ENCODE assay signal across 10 mouse cellular contexts in the genomic region with DNA sequence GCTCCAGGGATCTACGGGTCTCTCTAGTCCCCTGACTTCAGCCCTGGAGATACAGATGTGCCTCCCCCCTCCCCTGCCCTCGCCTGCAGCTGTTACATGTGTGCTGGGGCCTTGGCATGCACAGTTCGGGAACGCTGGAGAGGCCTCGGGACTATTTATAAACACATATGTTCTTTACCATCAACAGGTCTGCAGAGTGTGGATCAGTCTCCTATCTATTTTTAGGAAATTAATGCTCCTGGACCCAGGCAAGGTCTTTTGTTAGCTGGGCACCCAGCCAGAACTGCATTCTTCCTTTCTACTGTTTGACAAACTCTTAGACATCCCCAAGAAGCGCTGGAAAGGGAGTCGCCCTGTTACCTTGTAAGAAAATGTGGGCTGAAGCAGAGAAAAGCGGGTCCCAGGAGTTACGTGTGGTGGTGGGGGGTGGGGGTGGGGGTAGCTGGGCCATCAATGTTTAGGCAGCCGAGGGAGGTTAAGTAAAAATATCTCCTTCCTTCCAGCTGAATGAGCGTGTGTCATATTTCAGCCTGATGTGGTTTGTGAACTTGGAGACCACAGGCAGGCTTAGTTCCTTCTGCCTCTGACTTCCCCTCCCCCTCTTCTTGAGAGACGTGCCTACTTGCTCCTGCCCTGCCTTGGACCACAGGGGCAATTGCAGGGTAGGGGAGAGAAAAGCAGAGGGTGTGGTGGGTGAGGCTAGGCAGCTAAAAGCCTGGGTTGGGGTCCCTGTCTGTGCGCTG. TPM values are rescaled to one million over a fixed set of nuclear protein-coding genes. Genes with fewer than 3 reads are reported as not detected.
DNase-seq lines count a peak whose midpoint lies in the region; ATAC-seq and TF ChIP-seq lines count a peak whose summit lies in the region.
"Had no signal": no experiment of that assay in that cellular context is flagged by ENCODE, and none has a peak within 500 bp of the region (broad histone marks: within the 10 kb centered on the region; RNA-seq: fewer than 3 reads in every experiment).

No protein-coding gene starts in this region.

- no peak overlapping the region for H3K27ac ChIP-seq in intestine, postnatal 0 days (ENCODE audit: low read depth, low read length)
- H3K27ac ChIP-seq in thymus, adult 2 months (ENCODE audit: control insufficient read depth, insufficient read depth, low read length): peak overlapping the region; percentile 32; the same call in 1 of the 2 replicates
- H3K27ac ChIP-seq: hindbrain, embryonic 15.5 days; neural tube, embryonic 12.5 days had no signal

- no peak for TF ChIP-seq POLR2A in thymus, adult 2 months (IDR thresholded peaks at IDR 0.05; ENCODE audit: control insufficient read depth, extremely low read depth, insufficient read depth, low read length, poor library complexity)

- peaks cover 8% of the 10 kb centered on the region; the same call in 1 of the 2 replicates for H3K4me1 ChIP-seq in intestine, postnatal 0 days (replicated peaks; ENCODE audit: control insufficient read depth, insufficient read depth, low read length)
- H3K4me1 ChIP-seq in thymus, adult 2 months (replicated peaks; ENCODE audit: control insufficient read depth, insufficient read depth, low read length): peaks cover 39% of the 10 kb centered on the region

- no peak overlapping the region for H3K4me3 ChIP-seq in intestine, postnatal 0 days (ENCODE audit: low read depth, low read length)
- no peak overlapping the region for H3K4me3 ChIP-seq in thymus, adult 2 months (ENCODE audit: control insufficient read depth, insufficient read depth, low read length)
- H3K4me3 ChIP-seq: hindbrain, embryonic 15.5 days; neural tube, embryonic 12.5 days had no signal

- DNase-seq in kidney, postnatal 4 days: peak; percentile 59 to 72
- no peak for DNase-seq in kidney, adult 9 months
- DNase-seq in adrenal gland, postnatal 36 days: peak; percentile 65 to 66
- peak; percentile 57 for DNase-seq in thymus, adult 2 months
- DNase-seq in right cerebral cortex, postnatal 25 days: no peak
- DNase-seq in cerebellum, postnatal 4 days (ENCODE audit: low spot score in 2 of 2): no peak
- DNase-seq in testis, postnatal 10 days (ENCODE audit: low spot score): no peak

- TF ChIP-seq CTCF in intestine, postnatal 0 days (IDR thresholded peaks at IDR 0.05; ENCODE audit: low read depth): no peak
- TF ChIP-seq CTCF in thymus, adult 2 months (IDR thresholded peaks at IDR 0.05; ENCODE audit: borderline replicate concordance, control insufficient read depth, extremely low read depth, insufficient read depth, low read length, poor library complexity): no peak

- no peaks in the 10 kb centered on the region for H3K9me3 ChIP-seq in intestine, postnatal 0 days (ENCODE audit: control insufficient read depth)
- H3K9me3 ChIP-seq: hindbrain, embryonic 15.5 days; neural tube, embryonic 12.5 days had no signal

- H3K9ac ChIP-seq in intestine, postnatal 0 days (ENCODE audit: low read depth, low read length): no peak overlapping the region
- H3K9ac ChIP-seq: hindbrain, embryonic 15.5 days; neural tube, embryonic 12.5 days had no signal

- H3K4me2 ChIP-seq in intestine, postnatal 0 days (replicated peaks; ENCODE audit: low read depth): peak overlapping the region; percentile 25; the same call in 1 of the 2 replicates
- H3K4me2 ChIP-seq: hindbrain, embryonic 15.5 days; neural tube, embryonic 12.5 days had no signal

- no peaks in the 10 kb centered on the region; the same call in 1 of the 2 replicates for H3K36me3 ChIP-seq in intestine, postnatal 0 days (ENCODE audit: control insufficient read depth, insufficient read depth)
- H3K36me3 ChIP-seq in thymus, adult 2 months (ENCODE audit: control insufficient read depth, insufficient read depth, low read length): no peaks in the 10 kb centered on the region
- H3K36me3 ChIP-seq: hindbrain, embryonic 15.5 days; neural tube, embryonic 12.5 days had no signal

- WGBS in intestine, postnatal 0 days: 45% methylated on average over 13 of the region's 13 CpGs
- WGBS in thymus, adult 2 months: 6% methylated on average over 13 of the region's 13 CpGs

- ATAC-seq in intestine, postnatal 0 days: no peak

- no peaks in the 10 kb centered on the region for H3K27me3 ChIP-seq in intestine, postnatal 0 days (replicated peaks; ENCODE audit: control insufficient read depth, insufficient read depth, low read length)
- no peaks in the 10 kb centered on the region for H3K27me3 ChIP-seq in thymus, adult 2 months (ENCODE audit: control insufficient read depth, insufficient read depth, low read length)

RNA-seq across cellular contexts. Expression of gene Gsn, which starts 3.3 kb away (rescaled TPM):
- total RNA-seq in adrenal gland, postnatal 36 days (2021): 100 to 1,000 TPM; 405 to 505 TPM
- polyA plus RNA-seq in intestine, postnatal 0 days (2015; fragmentation: Nextera tagmentation; extraction: Ambion mirVana): 129 and 138 TPM in 2 replicates
- 393 and 535 TPM in 2 replicates for polyA plus RNA-seq in thymus, adult 2 months (2012; rRNA removed)

RNA-seq across cellular contexts. Expression of gene Rab14, which starts 58.6 kb away (rescaled TPM):
- total RNA-seq in adrenal gland, postnatal 36 days (2021): 100 to 1,000 TPM; 207 to 234 TPM
- polyA plus RNA-seq in intestine, postnatal 0 days (2015; fragmentation: Nextera tagmentation; extraction: Ambion mirVana): 364 and 399 TPM in 2 replicates
- 84.2 and 136 TPM in 2 replicates for polyA plus RNA-seq in thymus, adult 2 months (2012; rRNA removed)

Comparison
In these comparisons a context has a peak if more than half of its experiments do, and no peak if none do; other contexts are left out.
1. DNase-seq: peak in kidney, postnatal 4 days (2 of 2), adrenal gland, postnatal 36 days (2 of 2) and thymus, adult 2 months (single experiment); none in kidney, adult 9 months (single experiment), right cerebral cortex, postnatal 25 days (single experiment), cerebellum, postnatal 4 days (0 of 2) and testis, postnatal 10 days (single experiment).